Mouse (Mus musculus) MEL (cell line): ENCODE measurements around the gene H2afj. TPM values are rescaled to one million over a fixed set of nuclear protein-coding genes. Genes with fewer than 3 reads are reported as not detected.

Source experiments
- DNase-seq: peaks from one replicate; pipeline ENCODE4 v3.0.0; 2011; ENCODE audit warnings: low read depth, low spot score
- H3K27ac ChIP-seq: 2 replicates; pipeline ENCODE4 v1.5.1; 2012; ENCODE audit warnings: low read depth, mild to moderate bottlenecking, control low read depth, low read length, moderate library complexity; ENCODE audit not compliant: control insufficient read depth
- H3K27me3 ChIP-seq, 2 experiments: fragments of 150-350 bp in 1 of 2; sonication (generic) in 1 of 2; 2 replicates each; pipeline ENCODE4 v1.6.1; 2012; ENCODE audit warnings: low read length in 2 of 2, mild to moderate bottlenecking in 2 of 2, improper control_type of control experiment in 1 of 2, moderate library complexity in 1 of 2; ENCODE audit not compliant: insufficient read depth in 2 of 2, control insufficient read depth in 1 of 2
- H3K36me3 ChIP-seq, 2 experiments: 2 replicates each; pipeline ENCODE4 v1.6.1; 2012 to 2014; ENCODE audit warnings: low read length in 2 of 2, improper control_type of control experiment in 1 of 2, inconsistent platforms in 1 of 2, mild to moderate bottlenecking in 1 of 2; ENCODE audit not compliant: insufficient read depth in 2 of 2, control insufficient read depth in 1 of 2
- H3K4me1 ChIP-seq, 2 experiments: fragments of 150-350 bp in 1 of 2; sonication (generic) in 1 of 2; 2 replicates each; pipeline ENCODE4 v1.6.1; 2012; ENCODE audit warnings: low read length in 2 of 2, improper control_type of control experiment in 1 of 2, mild to moderate bottlenecking in 1 of 2; ENCODE audit not compliant: insufficient read depth in 2 of 2, control insufficient read depth in 1 of 2
- H3K4me3 ChIP-seq, 2 experiments: fragments of 150-350 bp in 1 of 2; sonication (generic) in 1 of 2; 2 replicates each; pipeline ENCODE4 v1.5.1; 2012; ENCODE audit warnings: low read depth in 2 of 2, low read length in 2 of 2, mild to moderate bottlenecking in 2 of 2, moderate library complexity in 2 of 2, control low read depth in 1 of 2, improper control_type of control experiment in 1 of 2; ENCODE audit not compliant: control insufficient read depth in 1 of 2, insufficient read depth in 1 of 2
- H3K79me2 ChIP-seq: 2 replicates; pipeline ENCODE4 v1.6.1; 2012; ENCODE audit warnings: mild to moderate bottlenecking, low read length, moderate library complexity; ENCODE audit not compliant: control insufficient read depth, poor library complexity, insufficient read depth
- H3K9ac ChIP-seq: 2 replicates; pipeline ENCODE4 v1.6.1; 2012; ENCODE audit warnings: low read depth, mild to moderate bottlenecking, control low read depth, low read length, moderate library complexity; ENCODE audit not compliant: control insufficient read depth, poor library complexity, severe bottlenecking
- H3K9me3 ChIP-seq: fragments of 150-350 bp; sonication (generic); replicated peaks from 2 replicates; pipeline ENCODE4 v1.6.1; 2012; ENCODE audit warnings: mild to moderate bottlenecking, low read length, improper control_type of control experiment, moderate library complexity; ENCODE audit not compliant: insufficient read depth
- BHLHE40 ChIP-seq: IDR thresholded peaks from 2 replicates; pipeline ENCODE4 v1.6.1; 2012; ENCODE audit warnings: low read depth, mild to moderate bottlenecking, inconsistent platforms, low read length, improper control_type of control experiment, borderline replicate concordance
- CHD1 ChIP-seq: IDR thresholded peaks from 2 replicates; pipeline ENCODE4 v1.6.1; 2012; ENCODE audit warnings: low read depth, mild to moderate bottlenecking, inconsistent platforms, low read length, improper control_type of control experiment
- CTCF ChIP-seq, 3 experiments: IDR thresholded peaks in 2 of 3; conservative IDR thresholded peaks in 1 of 3; 2 replicates each; pipeline ENCODE4 v1.5.1; 2011 to 2012; ENCODE audit warnings: low read length in 3 of 3, low read depth in 2 of 3, mild to moderate bottlenecking in 2 of 3, improper control_type of control experiment in 1 of 3, inconsistent platforms in 1 of 3, mixed read lengths in 1 of 3, moderate library complexity in 1 of 3; ENCODE audit not compliant: control insufficient read depth in 1 of 3, insufficient read depth in 1 of 3, poor library complexity in 1 of 3, severe bottlenecking in 1 of 3
- ELF1 ChIP-seq: IDR thresholded peaks from 2 replicates; pipeline ENCODE4 v1.6.1; 2014; ENCODE audit warnings: low read depth, mild to moderate bottlenecking, inconsistent platforms, low read length, improper control_type of control experiment, moderate library complexity
- EP300 ChIP-seq, 2 experiments: IDR thresholded peaks; 2 replicates each; pipeline ENCODE4 v1.6.1; 2011; ENCODE audit warnings: improper control_type of control experiment in 2 of 2, low read length in 2 of 2, low read depth in 1 of 2, mild to moderate bottlenecking in 1 of 2
- ETS1 ChIP-seq: IDR thresholded peaks from 2 replicates; pipeline ENCODE4 v1.6.1; 2012; ENCODE audit warnings: low read depth, mild to moderate bottlenecking, inconsistent platforms, low read length, improper control_type of control experiment, moderate library complexity
- GABPA ChIP-seq: IDR thresholded peaks from 2 replicates; pipeline ENCODE4 v1.6.1; 2012; ENCODE audit warnings: low read depth, mild to moderate bottlenecking, inconsistent platforms, low read length, improper control_type of control experiment, moderate library complexity
- GATA1 ChIP-seq: IDR thresholded peaks from 2 replicates; pipeline ENCODE4 v1.6.1; 2011; ENCODE audit warnings: low read depth, low read length, improper control_type of control experiment
- JUND ChIP-seq: IDR thresholded peaks from 2 replicates; pipeline ENCODE4 v1.6.1; 2011; ENCODE audit warnings: low read depth, mild to moderate bottlenecking, improper control_type of control experiment, low read length
- KAT2A ChIP-seq: conservative IDR thresholded peaks from 2 replicates; pipeline ENCODE4 v1.6.1; 2012; ENCODE audit warnings: low read depth, low read length, improper control_type of control experiment, inconsistent platforms
- MAFK ChIP-seq: IDR thresholded peaks from 2 replicates; pipeline ENCODE4 v1.6.1; 2011; ENCODE audit warnings: low read depth, mild to moderate bottlenecking, low read length, improper control_type of control experiment, borderline replicate concordance
- MAX ChIP-seq: IDR thresholded peaks from 2 replicates; pipeline ENCODE4 v1.6.1; 2011; ENCODE audit warnings: low read length, improper control_type of control experiment
- MAZ ChIP-seq: IDR thresholded peaks from 2 replicates; pipeline ENCODE4 v1.6.1; 2012; ENCODE audit warnings: low read depth, mild to moderate bottlenecking, inconsistent platforms, low read length, improper control_type of control experiment
- MEF2A ChIP-seq: IDR thresholded peaks from 2 replicates; pipeline ENCODE4 v1.6.1; 2014; ENCODE audit warnings: low read depth, mild to moderate bottlenecking, inconsistent platforms, low read length, improper control_type of control experiment; ENCODE audit not compliant: poor library complexity, insufficient replicate concordance, severe bottlenecking; ENCODE audit errors: extremely low read depth
- MXI1 ChIP-seq: IDR thresholded peaks from 2 replicates; pipeline ENCODE4 v1.6.1; 2011; ENCODE audit warnings: mild to moderate bottlenecking, low read depth, low read length, improper control_type of control experiment
- MYB ChIP-seq: IDR thresholded peaks from 2 replicates; pipeline ENCODE4 v1.6.1; 2011; ENCODE audit warnings: mild to moderate bottlenecking, low read depth, low read length, improper control_type of control experiment
- MYC ChIP-seq: IDR thresholded peaks from 2 replicates; pipeline ENCODE4 v1.6.1; 2011; ENCODE audit warnings: low read depth, mild to moderate bottlenecking, low read length, improper control_type of control experiment, moderate library complexity
- NELFE ChIP-seq: IDR thresholded peaks from 2 replicates; pipeline ENCODE4 v1.6.1; 2011; ENCODE audit warnings: low read depth, low read length, improper control_type of control experiment
- NRF1 ChIP-seq: IDR thresholded peaks from 2 replicates; pipeline ENCODE4 v1.6.1; 2014; ENCODE audit warnings: low read depth, mild to moderate bottlenecking, inconsistent platforms, low read length, improper control_type of control experiment, moderate library complexity; ENCODE audit not compliant: poor library complexity, insufficient read depth, severe bottlenecking
- RCOR1 ChIP-seq: IDR thresholded peaks from 2 replicates; pipeline ENCODE4 v1.6.1; 2012; ENCODE audit warnings: low read depth, mild to moderate bottlenecking, inconsistent platforms, low read length, improper control_type of control experiment
- SIN3A ChIP-seq: IDR thresholded peaks from 2 replicates; pipeline ENCODE4 v1.6.1; 2012; ENCODE audit warnings: low read length, improper control_type of control experiment, inconsistent platforms
- SMC3 ChIP-seq: IDR thresholded peaks from 2 replicates; pipeline ENCODE4 v1.6.1; 2011; ENCODE audit warnings: low read depth, low read length, improper control_type of control experiment
- TAL1 ChIP-seq: IDR thresholded peaks from 2 replicates; pipeline ENCODE4 v1.6.1; 2012; ENCODE audit warnings: mild to moderate bottlenecking, inconsistent platforms, low read length, moderate library complexity, mixed read lengths
- TBP ChIP-seq: IDR thresholded peaks from 2 replicates; pipeline ENCODE4 v1.8.0; 2011; ENCODE audit warnings: low read depth, low read length, improper control_type of control experiment
- TCF12 ChIP-seq: IDR thresholded peaks from 2 replicates; pipeline ENCODE4 v1.6.1; 2014; ENCODE audit warnings: low read depth, mild to moderate bottlenecking, inconsistent platforms, low read length, improper control_type of control experiment, moderate library complexity
- USF1 ChIP-seq: IDR thresholded peaks from 2 replicates; pipeline ENCODE4 v1.6.1; 2014; ENCODE audit warnings: low read depth, mild to moderate bottlenecking, inconsistent platforms, low read length, improper control_type of control experiment, moderate library complexity
- USF2 ChIP-seq, 2 experiments: IDR thresholded peaks; 2 replicates each; pipeline ENCODE4 v1.6.1; 2011 to 2012; ENCODE audit warnings: improper control_type of control experiment in 2 of 2, low read length in 2 of 2, borderline replicate concordance in 1 of 2, inconsistent platforms in 1 of 2, low read depth in 1 of 2, mild to moderate bottlenecking in 1 of 2; ENCODE audit not compliant: insufficient read depth in 1 of 2
- ZKSCAN1 ChIP-seq: IDR thresholded peaks from 2 replicates; pipeline ENCODE4 v1.6.1; 2012; ENCODE audit warnings: low read depth, mild to moderate bottlenecking, inconsistent platforms, low read length, improper control_type of control experiment, moderate library complexity
- polyA plus RNA-seq, 2 experiments: library from polyadenylated mRNA; stranded (reverse) in 1 of 2; unstranded in 1 of 2; fragments of >175 nt in 1 of 2; fragments of >200 nt in 1 of 2; gene quantifications; 2 replicates each; pipeline versions ENCODE4 v1.2.1 to v1.2.4; 2012; ENCODE audit warnings: low replicate concordance in 2 of 2, low read depth in 1 of 2; ENCODE audit not compliant: insufficient read length in 2 of 2, insufficient read depth in 1 of 2, missing spikeins in 1 of 2
- total RNA-seq: library from RNA; depleted of rRNA; stranded (reverse); fragments of 300-350 nt; gene quantifications from 2 replicates; pipeline ENCODE4 v1.2.3, GENCODE M21; 2012

The H2afj gene
- total and polyA plus RNA-seq, 3 experiments = 111 to 176 TPM; not detected in 1

DNA sequence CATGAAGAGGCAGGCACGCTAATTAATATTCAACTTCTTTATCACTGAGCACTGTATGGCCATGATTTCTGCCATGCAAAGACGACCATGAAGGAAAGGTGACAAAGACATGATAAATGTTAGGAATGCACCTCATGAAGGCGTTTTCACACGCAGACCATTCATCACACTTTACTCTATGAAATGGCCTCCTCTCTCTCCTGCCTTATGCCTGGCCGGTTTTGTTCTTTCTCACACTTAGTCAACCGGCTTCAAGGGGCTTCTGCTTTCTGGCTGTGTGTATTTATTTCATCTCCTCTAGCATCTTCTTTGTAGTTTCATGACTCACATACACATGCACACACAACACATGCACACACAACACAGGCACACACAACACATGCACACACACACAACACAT lies 6.8 kb upstream of the H2afj start:
- no peaks in the 10 kb centered on the region; the same call in 1 of the 2 replicates for H3K79me2 ChIP-seq
- TF ChIP-seq ELF1 (no peak), GABPA (no peak), KAT2A (no peak), NRF1 (no peak), RCOR1 (no peak), MAX (no peak), ETS1 (no peak), NELFE (no peak), MAFK (no peak), TBP (no peak), CHD1 (no peak), MXI1 (no peak), USF2 (IDR thresholded peaks at IDR 0.05; ENCODE audit: borderline replicate concordance in 1 of 2, insufficient read depth in 1 of 2, low read depth in 1 of 2, low read length in 2 of 2) (no peak), EP300 (IDR thresholded peaks at IDR 0.05; ENCODE audit: low read depth in 1 of 2, low read length in 2 of 2) (no peak), CTCF (IDR thresholded peaks at IDR 0.05 in 2 of 3, conservative IDR thresholded peaks at IDR 0.05 in 1 of 3; ENCODE audit: control insufficient read depth in 1 of 3, insufficient read depth in 1 of 3, low read depth in 2 of 3, low read length in 3 of 3, poor library complexity in 1 of 3, severe bottlenecking in 1 of 3) (no peak), GATA1 (no peak), MYC (no peak), JUND (no peak)
- no peak for DNase-seq
- H3K27me3 ChIP-seq = no peaks in the 10 kb centered on the region
- no peak overlapping the region for H3K9ac ChIP-seq
- no peak overlapping the region for H3K27ac ChIP-seq
- H3K9me3 ChIP-seq = no peaks in the 10 kb centered on the region
- no peak overlapping the region for H3K4me3 ChIP-seq
- peaks cover 0 to 13% of the 10 kb centered on the region in 2 experiments; a peak in 2 of 4 replicates for H3K36me3 ChIP-seq
- peaks cover 0 to 4% of the 10 kb centered on the region in 2 experiments; a peak in 2 of 4 replicates for H3K4me1 ChIP-seq

DNA sequence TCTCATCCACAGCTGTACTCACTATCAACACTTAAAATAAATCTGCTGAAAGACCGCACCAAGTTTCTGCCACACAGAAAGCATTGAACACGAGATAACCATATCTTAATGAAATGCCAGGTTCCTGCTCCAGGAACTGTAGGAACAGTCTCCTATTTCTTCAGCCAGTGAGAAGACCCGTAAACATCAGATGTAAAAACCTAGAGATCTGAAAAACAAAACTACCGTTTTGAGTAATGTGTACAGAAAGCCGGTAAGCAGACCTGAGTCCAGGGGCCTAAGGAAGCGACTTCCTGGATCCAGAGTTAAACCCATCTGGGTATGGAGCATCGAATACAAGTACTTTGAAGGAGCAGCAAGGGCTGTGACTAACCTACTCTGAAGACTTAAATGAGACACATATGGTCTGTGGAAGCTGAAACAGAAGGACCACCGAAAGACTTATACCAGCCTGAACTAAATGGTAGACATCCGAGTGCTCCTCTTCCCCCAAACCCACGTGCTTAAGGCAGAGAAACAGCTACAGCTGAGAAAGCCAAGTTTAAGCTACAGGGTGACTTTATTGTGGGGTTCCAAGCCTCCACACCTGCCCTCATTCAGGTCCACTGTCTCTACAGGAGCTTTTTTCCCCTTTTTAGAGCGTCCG lies 4.8 kb upstream of the H2afj start:
- Histone ChIP-seq H3K27ac (peak overlapping the region; percentile 99), H3K36me3 (peaks cover 0 to 13% of the 10 kb centered on the region in 2 experiments; a peak in 2 of 4 replicates), H3K79me2 (peaks cover under 1% of the 10 kb centered on the region), H3K9ac (peak overlapping the region; percentile 77), H3K4me3 (peak overlapping the region; percentile 3 to 32; a peak in 3 of 4 replicates), H3K27me3 (no peaks in the 10 kb centered on the region), H3K9me3 (no peaks in the 10 kb centered on the region), H3K4me1 (peaks cover 0 to 4% of the 10 kb centered on the region in 2 experiments; a peak in 2 of 4 replicates)
- no peak for TF ChIP-seq ELF1
- TF ChIP-seq TCF12 = no peak
- TF ChIP-seq MAX = no peak
- TF ChIP-seq KAT2A = no peak
- no peak for TF ChIP-seq BHLHE40
- no peak for TF ChIP-seq ZKSCAN1
- peak; percentile 23; the same call in 1 of the 2 replicates for TF ChIP-seq TAL1
- no peak for TF ChIP-seq MAZ
- TF ChIP-seq CTCF (IDR thresholded peaks at IDR 0.05 in 2 of 3, conservative IDR thresholded peaks at IDR 0.05 in 1 of 3; ENCODE audit: control insufficient read depth in 1 of 3, insufficient read depth in 1 of 3, low read depth in 2 of 3, low read length in 3 of 3, poor library complexity in 1 of 3, severe bottlenecking in 1 of 3) = no peak
- TF ChIP-seq SIN3A = no peak
- 0 out of 2 replicates have a peak, but pooled peaks have one; percentile 29 for TF ChIP-seq TBP
- TF ChIP-seq GATA1 = peak; percentile 82
- no peak for TF ChIP-seq SMC3
- TF ChIP-seq USF1 = no peak
- TF ChIP-seq MEF2A = no peak
- TF ChIP-seq GABPA = no peak
- TF ChIP-seq MYB = no peak
- no peak for DNase-seq
